Mouse (Mus musculus) gastrocnemius, adult 2 months (tissue): Measurements from ENCODE around the gene Pgap1. TPM values are rescaled to one million over a fixed set of nuclear protein-coding genes. Genes with fewer than 3 reads are reported as not detected.

Source experiments
- DNase-seq: peaks from one replicate; pipeline ENCODE4 v3.0.0; 2022
- H3K27ac ChIP-seq: fragments of 200-600 bp; 2 replicates; pipeline ENCODE4 v1.8.1; 2022; ENCODE audit warnings: mild to moderate bottlenecking
- H3K4me3 ChIP-seq: fragments of 200-600 bp; 2 replicates; pipeline ENCODE4 v1.8.1; 2022; ENCODE audit warnings: mild to moderate bottlenecking, moderate library complexity
- CTCF ChIP-seq: fragments of 200-600 bp; IDR thresholded peaks from 2 replicates; pipeline ENCODE4 v1.8.1; 2022; ENCODE audit warnings: antibody characterized with exemption, mild to moderate bottlenecking, moderate library complexity
- intact Hi-C: fragments of 180-260 bp; cut with DNase I; formaldehyde crosslinking; loops from one replicate; pipeline ENCODE4 v1.15.1; 2025
- total RNA-seq, 2 experiments: library from RNA; stranded (reverse); gene quantifications; 2 replicates each; pipeline ENCODE4 v1.2.3; 2021

Pgap1 gene
- total RNA-seq, 2 experiments from 2014 or later = 2.5 to 3.3 TPM

- intact Hi-C loops = no loop called here
- DNase-seq = no peak
- TF ChIP-seq CTCF = no peak
- Histone ChIP-seq H3K27ac (no peak overlapping the region), H3K4me3 (no peak overlapping the region)
Observed at GRCm38 (mm10) chr1:54493496-54493895, 64.0 kb downstream of the Pgap1 start.

GRCm38 (mm10) chr1:54492435-54492841 is 65.0 kb downstream of the Pgap1 start:
- H3K27ac ChIP-seq = no peak overlapping the region
- no peak for TF ChIP-seq CTCF
- H3K4me3 ChIP-seq = no peak overlapping the region
- DNase-seq = no peak
- intact Hi-C loops = no loop called here

GRCm38 (mm10) chr1:54484744-54485420 is 72.6 kb downstream of the Pgap1 start:
- H3K27ac ChIP-seq = no peak overlapping the region
- no peak overlapping the region for H3K4me3 ChIP-seq
- no peak for DNase-seq
- no peak for TF ChIP-seq CTCF
- intact Hi-C loops = no loop called here

- no peak for DNase-seq
- intact Hi-C loops = no loop called here
- H3K4me3 ChIP-seq = no peak overlapping the region
- no peak overlapping the region for H3K27ac ChIP-seq
- TF ChIP-seq CTCF = no peak
Observed at GRCm38 (mm10) chr1:54480491-54480890, 77.0 kb downstream of the Pgap1 start.

- Histone ChIP-seq H3K27ac (no peak overlapping the region), H3K4me3 (no peak overlapping the region)
- DNase-seq = no peak
- TF ChIP-seq CTCF = no peak
- intact Hi-C loops = no loop called here
Observed at GRCm38 (mm10) chr1:54468662-54469061, 88.8 kb downstream of the Pgap1 start.

- intact Hi-C loops = no loop called here
- no peak overlapping the region for H3K27ac ChIP-seq
- TF ChIP-seq CTCF = no peak
- H3K4me3 ChIP-seq = no peak overlapping the region
- DNase-seq = no peak
Observed at GRCm38 (mm10) chr1:54467366-54467765, 90.1 kb downstream of the Pgap1 start.

- no peak overlapping the region for H3K27ac ChIP-seq
- no peak for TF ChIP-seq CTCF
- intact Hi-C loops = no loop called here
- no peak overlapping the region for H3K4me3 ChIP-seq
- no peak for DNase-seq
Observed at GRCm38 (mm10) chr1:54452116-54452515, 105.4 kb downstream of the Pgap1 start.

GRCm38 (mm10) chr1:54448833-54449232 is 108.7 kb downstream of the Pgap1 start:
- no peak for TF ChIP-seq CTCF
- no peak for DNase-seq
- H3K27ac ChIP-seq = no peak overlapping the region
- H3K4me3 ChIP-seq = no peak overlapping the region
- intact Hi-C loops = no loop called here

GRCm38 (mm10) chr1:54443641-54444040 is 113.8 kb downstream of the Pgap1 start:
- DNase-seq = no peak
- Histone ChIP-seq H3K27ac (no peak overlapping the region), H3K4me3 (no peak overlapping the region)
- TF ChIP-seq CTCF = no peak
- intact Hi-C loops = no loop called here

GRCm38 (mm10) chr1:54439080-54439476 is 118.4 kb downstream of the Pgap1 start:
- DNase-seq = no peak
- TF ChIP-seq CTCF = no peak
- Histone ChIP-seq H3K27ac (peak overlapping the region; percentile 84), H3K4me3 (peak overlapping the region; percentile 90)
- intact Hi-C loops = no loop called here

- H3K27ac ChIP-seq = peak within 1 kb of the TSS; percentile 84
- TF ChIP-seq CTCF = no peak
- peak within 1 kb of the TSS; percentile 90 for H3K4me3 ChIP-seq
- intact Hi-C loops = no loop called here
- DNase-seq = peak; percentile 86
Observed at GRCm38 (mm10) chr1:54438340-54439079, 119.0 kb downstream of the Pgap1 start, which contains the start of gene Gtf3c3. Gene Gtf3c3 (minus strand): TSS chr1:54438971.

Other genes with a start within 250 kb of the Pgap1 start
- 10 to 100 TPM in 1 of 2 experiments, 1 to 10 TPM in 1; 8.7 to 10.5 TPM for gene Gtf3c3, start 118.7 kb downstream of the Pgap1 start, total RNA-seq